Mouse (Mus musculus) lung, adult 2 months (tissue): Measurements from ENCODE around the gene Zfp710. TPM values are rescaled to one million over a fixed set of nuclear protein-coding genes. Genes with fewer than 3 reads are reported as not detected.
A peak's percentile ranks its signal among the peaks of the same experiment; 100 is the strongest.

ENCODE experiments used
- DNase-seq: peaks from one replicate; pipeline ENCODE4 v3.0.0; 2022
- H3K4me1 ChIP-seq: fragments of 200-500 bp; 2 replicates; pipeline ENCODE4 v1.6.1; 2011; ENCODE audit warnings: low read length; ENCODE audit not compliant: control insufficient read depth, insufficient read depth
- H3K4me3 ChIP-seq: fragments of 200-500 bp; replicated peaks from 2 replicates; pipeline ENCODE3; 2011; ENCODE audit warnings: low read depth, mild to moderate bottlenecking, control low read depth, low read length; ENCODE audit errors: extremely low read depth
- CTCF ChIP-seq: fragments of 200-500 bp; IDR thresholded peaks from 2 replicates; pipeline ENCODE4 v1.5.1; 2011; ENCODE audit warnings: mild to moderate bottlenecking, low read length, control low read depth; ENCODE audit not compliant: insufficient read depth
- POLR2A ChIP-seq: fragments of 200-500 bp; IDR thresholded peaks from 2 replicates; pipeline ENCODE4 v1.6.1; 2011; ENCODE audit warnings: low read depth, mild to moderate bottlenecking, control low read depth, low read length, borderline replicate concordance; ENCODE audit errors: extremely low read depth
- WGBS: fragments of 180-500 bp; shearing (Covaris S2); methylation state at CpG from one replicate; pipeline ENCODE4 v1.1.7; 2018; 5-methylcytosine and 5-hydroxymethylcytosine counted together
- polyA plus RNA-seq: library from polyadenylated mRNA; depleted of rRNA; stranded (reverse); fragments of >200 nt; gene quantifications from 2 replicates; pipeline ENCODE4 v1.2.3, GENCODE M21; 2012

Zfp710 gene
- polyA plus RNA-seq, 1 experiment = 65.8 TPM

DNA sequence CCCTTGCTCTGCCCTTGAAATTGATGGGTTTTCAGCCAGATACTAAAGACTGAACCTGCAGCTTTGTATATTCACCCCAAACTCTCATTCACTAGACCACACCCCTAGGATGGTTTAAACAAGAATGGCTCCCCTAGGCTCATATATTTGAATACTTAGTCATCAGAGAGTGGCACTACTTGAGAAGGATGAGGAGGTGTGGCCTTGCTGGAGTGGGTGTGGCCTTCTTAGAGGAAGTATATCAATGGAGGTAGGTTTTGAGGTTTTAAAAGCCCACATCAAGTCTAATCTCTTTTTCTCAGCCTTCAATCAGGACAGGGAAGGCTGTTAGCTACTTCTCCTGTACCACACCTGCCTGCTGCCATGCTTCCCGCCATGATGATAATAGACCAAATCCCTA, 81.8 kb downstream of the Zfp710 start:
- no peak for DNase-seq
- no peak for TF ChIP-seq CTCF
- no peak for TF ChIP-seq POLR2A
- WGBS = 100% methylated on average over 1 of the region's 1 CpGs
- H3K4me1 ChIP-seq = peaks cover 4% of the 10 kb centered on the region
- H3K4me3 ChIP-seq = no peak overlapping the region

DNA sequence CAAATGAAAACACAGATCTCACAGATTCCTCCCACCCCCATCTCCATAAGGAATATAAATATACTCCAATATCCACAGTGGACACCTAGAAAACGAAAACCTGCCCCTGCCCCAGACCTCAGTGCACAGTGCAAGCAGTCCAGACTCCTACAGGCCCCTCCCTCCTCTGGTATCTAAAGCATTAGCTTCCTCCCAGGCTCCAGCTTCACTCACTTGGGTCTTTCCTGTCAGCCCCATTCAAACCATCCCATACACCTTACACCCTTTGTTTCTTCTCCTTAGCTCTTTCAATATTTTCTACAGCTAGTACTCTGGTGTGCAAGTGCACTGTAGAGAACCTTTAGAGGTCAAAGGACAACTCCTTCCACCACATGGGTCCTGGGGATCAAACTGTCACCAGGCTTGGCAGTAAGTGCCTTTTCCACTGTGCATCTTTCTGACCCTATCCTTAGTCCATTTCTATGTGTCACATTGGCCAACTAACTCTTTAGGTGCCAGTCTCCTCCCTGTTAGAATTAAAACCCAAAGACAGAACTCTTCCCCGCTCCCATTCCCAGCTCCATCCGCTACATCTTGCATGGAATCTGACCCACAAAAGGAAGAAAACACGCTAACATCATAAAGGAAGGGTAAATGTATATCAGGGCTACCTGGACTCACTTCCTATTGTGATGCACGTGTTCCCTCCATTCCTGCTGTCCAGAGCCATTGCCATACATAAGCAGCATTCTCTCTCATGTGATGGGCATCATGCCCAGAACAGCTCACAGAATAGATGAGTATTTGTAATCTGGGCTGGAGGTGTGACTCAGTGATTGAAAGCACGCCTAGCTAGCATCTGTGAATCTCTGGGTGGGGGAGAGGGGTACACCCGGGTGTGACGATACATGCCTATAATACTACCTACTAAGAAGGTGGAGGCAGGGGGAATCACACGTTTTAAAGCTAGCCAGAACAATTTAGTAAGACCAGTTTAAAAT, 86.7 kb downstream of the Zfp710 start:
- no peak overlapping the region for H3K4me3 ChIP-seq
- WGBS = 58% methylated on average over 9 of the region's 9 CpGs
- TF ChIP-seq CTCF = no peak
- no peak for TF ChIP-seq POLR2A
- H3K4me1 ChIP-seq = peaks cover 9% of the 10 kb centered on the region
- DNase-seq = no peak

DNA sequence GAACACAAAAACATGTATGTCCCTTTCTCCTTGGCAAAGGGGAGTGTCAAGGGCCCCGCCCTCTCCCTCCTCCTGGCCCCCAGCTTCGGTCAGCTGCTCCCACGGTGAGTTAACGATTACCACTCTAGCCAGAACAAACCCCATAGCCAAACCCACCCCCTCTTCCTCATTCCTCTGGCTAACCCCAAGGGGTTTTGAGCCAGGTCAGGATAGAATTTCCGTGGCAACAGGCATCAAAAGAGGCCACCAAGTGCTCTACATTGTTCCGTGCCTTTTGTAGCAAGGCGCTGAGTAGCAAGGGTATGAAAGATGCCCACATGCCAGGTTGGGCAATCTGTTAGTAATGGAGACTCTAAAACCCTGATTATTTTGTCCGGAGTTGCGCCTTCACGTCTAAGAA, 89.4 kb downstream of the Zfp710 start:
- WGBS = 20% methylated on average over 10 of the region's 10 CpGs
- TF ChIP-seq POLR2A (no peak), CTCF (no peak)
- H3K4me1 ChIP-seq = peaks cover 9% of the 10 kb centered on the region
- H3K4me3 ChIP-seq = peak overlapping the region; percentile 87
- peak; percentile 62 for DNase-seq

DNA sequence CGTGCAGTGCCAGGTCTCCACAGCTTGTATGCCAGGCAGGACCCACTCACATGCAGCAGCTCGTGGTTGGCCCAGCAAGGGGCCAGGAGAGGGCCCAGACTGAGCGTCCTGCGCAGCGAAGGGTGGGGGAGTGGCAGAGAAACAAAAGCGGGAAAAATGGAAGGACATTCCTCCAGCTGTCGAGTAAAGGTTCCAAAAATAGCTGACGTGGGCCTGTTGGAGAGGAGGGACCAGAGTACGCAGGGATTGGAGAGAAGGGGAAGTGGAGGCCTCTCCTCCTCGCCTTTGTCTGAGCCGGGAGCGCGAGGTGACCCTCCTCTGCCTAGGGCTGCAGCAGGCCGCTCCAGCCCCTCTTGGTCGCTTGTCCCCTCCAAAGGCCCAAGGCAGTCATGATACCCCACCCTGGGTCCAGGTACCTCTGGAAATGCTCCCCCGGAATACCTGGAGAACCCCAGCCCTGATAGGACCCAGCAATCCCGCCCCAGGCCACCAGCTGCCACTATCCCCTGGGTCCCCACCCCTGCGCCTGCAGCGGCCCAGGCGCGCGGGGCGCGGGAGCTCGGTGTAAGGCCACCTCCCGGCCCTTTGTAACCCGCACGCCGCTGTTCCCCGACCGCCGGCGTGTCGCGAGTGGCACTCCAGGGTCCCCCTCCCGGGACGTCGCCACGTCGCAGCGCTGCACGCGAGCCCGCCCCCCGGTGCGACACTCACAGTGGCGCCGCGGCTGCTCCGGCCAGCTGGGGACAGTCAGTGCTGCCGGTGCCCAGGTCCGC, 90.0 kb downstream of the Zfp710 start:
- Histone ChIP-seq H3K4me1 (peaks cover 6% of the 10 kb centered on the region), H3K4me3 (peak overlapping the region; percentile 87)
- peak; percentile 63 for DNase-seq
- TF ChIP-seq POLR2A (peak; percentile 51; the same call in 1 of the 2 replicates), CTCF (no peak)
- WGBS = under 1% methylated on average over 52 of the region's 52 CpGs

DNA sequence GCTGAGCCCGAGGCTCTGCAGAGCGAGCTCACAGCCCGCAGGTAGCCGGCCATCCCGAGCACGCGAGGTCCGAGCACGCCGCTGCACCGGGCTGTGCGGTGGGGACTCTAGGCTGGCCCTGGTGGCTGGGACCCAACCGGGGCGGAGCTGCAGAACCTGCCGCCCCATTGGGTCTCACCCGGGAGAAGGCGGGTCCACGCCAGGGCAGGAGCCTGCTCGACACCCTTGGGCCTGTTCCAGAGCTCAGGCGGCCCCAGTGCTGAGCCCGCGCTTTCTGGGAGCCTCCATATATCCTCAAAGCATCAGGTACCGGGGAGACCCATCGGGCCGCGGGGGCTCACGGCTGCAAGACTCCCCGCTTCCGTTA, 90.6 kb downstream of the Zfp710 start, which contains the start of gene Idh2:
TSS of gene Idh2 (minus strand) at position 169 of the 367 bp plus-strand sequence.
- TF ChIP-seq CTCF (no peak), POLR2A (peak; percentile 72; the same call in 1 of the 2 replicates)
- DNase-seq = peak; percentile 93
- peaks cover 6% of the 10 kb centered on the region; the same call in 1 of the 2 replicates for H3K4me1 ChIP-seq
- H3K4me3 ChIP-seq = peak within 1 kb of the TSS; percentile 87
- WGBS = 1% methylated on average over 29 of the region's 29 CpGs

DNA sequence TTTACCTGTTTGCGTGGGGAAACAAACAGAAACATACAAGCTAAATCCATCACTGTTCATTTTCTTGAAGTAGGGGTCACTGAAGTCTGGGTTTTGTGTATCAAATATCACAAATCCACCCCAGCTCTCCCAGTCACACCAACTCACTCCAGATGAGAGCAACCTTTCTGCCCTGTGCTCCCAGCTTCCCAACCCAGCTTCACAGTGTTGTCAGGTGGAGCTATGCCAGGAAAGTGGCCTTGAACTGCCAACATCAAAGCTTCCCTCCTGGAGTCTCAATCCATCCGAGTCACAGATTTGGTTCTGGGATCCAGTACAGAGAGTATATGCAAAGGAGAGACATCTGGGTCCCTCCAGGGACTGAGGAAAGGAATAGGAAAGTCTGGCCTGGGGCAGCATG, 91.5 kb downstream of the Zfp710 start:
- TF ChIP-seq POLR2A (no peak), CTCF (no peak)
- H3K4me1 ChIP-seq = peaks cover 6% of the 10 kb centered on the region; the same call in 1 of the 2 replicates
- 60% methylated on average over 2 of the region's 2 CpGs for WGBS
- no peak overlapping the region for H3K4me3 ChIP-seq
- DNase-seq = no peak

DNA sequence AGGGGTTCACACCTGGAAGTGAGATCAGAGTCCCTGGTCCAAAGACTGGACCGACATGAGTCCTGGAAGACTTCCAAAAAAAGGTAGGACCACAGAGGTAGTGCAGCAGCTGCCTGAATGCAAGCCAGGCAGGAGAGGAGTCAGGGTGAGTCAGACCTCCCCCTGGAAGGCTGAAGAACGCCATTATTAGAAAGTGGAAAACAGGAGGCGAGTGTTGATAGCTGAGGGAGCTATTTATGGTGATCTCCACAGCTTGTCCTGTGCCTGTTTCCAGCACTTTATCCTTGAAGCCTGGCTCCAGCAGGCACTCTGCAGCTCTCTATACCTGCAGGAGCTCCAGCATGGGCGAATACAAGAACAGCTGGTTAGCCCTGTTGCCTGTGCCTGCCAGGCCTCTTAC, 94.6 kb downstream of the Zfp710 start:
- WGBS = 59% methylated on average over 4 of the region's 4 CpGs
- TF ChIP-seq CTCF (no peak), POLR2A (no peak)
- H3K4me1 ChIP-seq = peaks cover 4% of the 10 kb centered on the region; the same call in 1 of the 2 replicates
- no peak for DNase-seq
- no peak overlapping the region for H3K4me3 ChIP-seq

DNA sequence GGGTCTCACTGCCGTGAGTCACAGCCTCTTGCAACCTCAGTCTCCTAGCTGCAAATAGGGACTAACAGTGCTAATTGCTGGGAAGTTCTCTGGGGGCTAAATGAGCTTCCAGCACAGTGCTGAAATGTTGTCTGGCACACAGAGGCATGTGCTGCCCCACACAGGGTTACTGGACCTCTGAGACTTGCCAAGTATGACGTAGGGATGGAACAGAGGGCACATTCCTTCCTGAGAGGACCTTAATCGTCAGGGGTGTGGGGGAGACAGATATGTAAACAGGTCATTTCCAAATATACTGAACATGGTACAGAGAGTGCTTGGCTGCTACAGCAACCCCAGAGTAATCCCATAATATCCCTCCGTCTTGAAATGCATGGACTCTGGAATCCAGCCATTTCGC, 96.5 kb downstream of the Zfp710 start:
- TF ChIP-seq POLR2A = no peak
- no peak for TF ChIP-seq CTCF
- 47% methylated on average over 5 of the region's 5 CpGs for WGBS
- no peak overlapping the region for H3K4me3 ChIP-seq
- no peak for DNase-seq
- H3K4me1 ChIP-seq = 0 out of 2 replicates have a peak, but pooled peaks cover 3% of the 10 kb centered on the region

DNA sequence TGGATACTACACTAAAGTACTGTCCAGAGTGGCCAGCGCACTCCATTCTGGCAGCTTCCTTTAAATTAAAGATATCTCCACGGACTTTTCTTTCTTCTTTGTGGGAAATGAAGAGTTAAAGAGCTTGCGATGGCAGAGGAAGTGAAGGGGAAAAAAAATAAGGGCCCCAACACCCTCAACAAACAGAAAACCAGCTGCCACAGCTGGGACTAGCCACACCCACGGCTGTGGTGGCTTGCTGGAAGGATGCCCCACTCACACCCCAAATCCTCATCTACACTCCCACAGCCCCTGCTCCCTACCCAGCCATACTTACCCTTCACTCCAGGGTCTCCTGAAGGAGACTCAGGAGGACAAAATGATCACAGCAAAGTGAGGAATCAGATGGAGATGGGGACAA, 98.5 kb downstream of the Zfp710 start:
- 0 out of 2 replicates have a peak, but pooled peaks cover 3% of the 10 kb centered on the region for H3K4me1 ChIP-seq
- H3K4me3 ChIP-seq = no peak overlapping the region
- no peak for DNase-seq
- TF ChIP-seq POLR2A (no peak), CTCF (no peak)
- WGBS = 33% methylated on average over 4 of the region's 4 CpGs

DNA sequence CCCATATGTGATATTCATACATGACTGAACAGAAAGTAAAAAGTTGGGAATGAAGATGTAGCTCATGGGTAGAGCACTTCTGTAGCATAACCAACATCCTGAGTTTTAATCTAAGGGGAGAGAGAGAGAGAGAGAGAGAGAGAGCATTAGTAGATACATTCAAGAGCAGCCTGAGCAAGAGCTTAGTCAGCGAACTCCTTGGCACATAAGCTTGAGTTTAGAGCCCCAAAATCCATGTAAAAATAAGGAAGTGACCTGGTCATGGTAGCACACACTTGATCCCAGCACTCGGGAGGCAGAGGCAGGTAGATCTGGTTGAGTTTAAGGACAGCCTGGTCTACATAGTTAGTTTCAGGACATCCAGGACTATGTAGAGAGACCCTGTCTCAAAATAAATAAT, 99.1 kb downstream of the Zfp710 start:
- DNase-seq = no peak
- TF ChIP-seq POLR2A = no peak
- TF ChIP-seq CTCF = no peak
- 0 out of 2 replicates have a peak, but pooled peaks cover 3% of the 10 kb centered on the region for H3K4me1 ChIP-seq
- H3K4me3 ChIP-seq = no peak overlapping the region
- WGBS = 86% methylated on average over 2 of the region's 2 CpGs
